In genomic region chr14:57234711-57235110, GRCm38 (mm10) we compare ENCODE assay signal across 29 mouse cellular contexts.
DNase-seq lines count a peak whose midpoint lies in the region; ATAC-seq lines count a peak whose summit lies in the region.
"Had no signal": no experiment of that assay in that cellular context is flagged by ENCODE, and none has a peak within 500 bp of the region (broad histone marks: within the 10 kb centered on the region; RNA-seq: fewer than 3 reads in every experiment).

No protein-coding gene starts in this region.

- H3K27me3 ChIP-seq in kidney, embryonic 14.5 days (ENCODE audit: control insufficient read depth, insufficient read depth, low read length) = no peaks in the 10 kb centered on the region
- no peaks in the 10 kb centered on the region for H3K27me3 ChIP-seq in embryonic facial prominence, embryonic 13.5 days
- no peaks in the 10 kb centered on the region for H3K27me3 ChIP-seq in limb, embryonic 15.5 days
- H3K27me3 ChIP-seq: forebrain, embryonic 12.5 days; hindbrain, embryonic 15.5 days; limb, embryonic 12.5 days; lung, embryonic 15.5 days had no signal

- H3K9ac ChIP-seq in kidney, embryonic 14.5 days (ENCODE audit: low read depth, low read length) = no peak overlapping the region
- H3K9ac ChIP-seq in embryonic facial prominence, embryonic 13.5 days = no peak overlapping the region
- H3K9ac ChIP-seq in limb, embryonic 15.5 days = no peak overlapping the region
- H3K9ac ChIP-seq: forebrain, embryonic 12.5 days; heart, embryonic 13.5 days; hindbrain, embryonic 15.5 days; limb, embryonic 12.5 days; lung, embryonic 15.5 days had no signal

- no peaks in the 10 kb centered on the region for H3K36me3 ChIP-seq in kidney, embryonic 14.5 days (ENCODE audit: control insufficient read depth, insufficient read depth, low read length)
- no peaks in the 10 kb centered on the region for H3K36me3 ChIP-seq in embryonic facial prominence, embryonic 13.5 days
- no peaks in the 10 kb centered on the region for H3K36me3 ChIP-seq in limb, embryonic 15.5 days
- H3K36me3 ChIP-seq: forebrain, embryonic 12.5 days; heart, embryonic 13.5 days; hindbrain, embryonic 15.5 days; limb, embryonic 12.5 days; lung, embryonic 15.5 days had no signal

- no peak overlapping the region for H3K4me2 ChIP-seq in kidney, embryonic 14.5 days (replicated peaks; ENCODE audit: low read depth, low read length)
- H3K4me2 ChIP-seq in embryonic facial prominence, embryonic 13.5 days = no peak overlapping the region
- no peak overlapping the region for H3K4me2 ChIP-seq in limb, embryonic 15.5 days
- H3K4me2 ChIP-seq: forebrain, embryonic 12.5 days; heart, embryonic 13.5 days; hindbrain, embryonic 15.5 days; limb, embryonic 12.5 days; liver, embryonic 11.5 days; lung, embryonic 15.5 days had no signal

- no peak for DNase-seq in kidney, postnatal 10 days
- peak; percentile 19 for DNase-seq in testis, postnatal 10 days (ENCODE audit: low spot score)
- no peak for DNase-seq in testis, postnatal 14 days (ENCODE audit: low spot score)
- no peak for DNase-seq in urinary bladder, postnatal 25 days (ENCODE audit: low spot score)
- no peak for DNase-seq in ovary, postnatal 10 days (ENCODE audit: low spot score)
- DNase-seq: adrenal gland, postnatal 25 days; B cell, adult 2 months; cerebellum, adult 18-20 months; cerebellum, postnatal 14 days; gastrocnemius, postnatal 10 days; heart, postnatal 10 days; kidney, adult 18-20 months; kidney, postnatal 4 days; layer of hippocampus, postnatal 36 days; lung, postnatal 4 days; right cerebral cortex, adult 18-20 months; spleen, adult 18-20 months; thymus, adult 2 months had no signal

- H3K9me3 ChIP-seq in kidney, embryonic 14.5 days (ENCODE audit: control insufficient read depth, low read length) = no peaks in the 10 kb centered on the region
- H3K9me3 ChIP-seq in embryonic facial prominence, embryonic 13.5 days = no peaks in the 10 kb centered on the region
- H3K9me3 ChIP-seq in limb, embryonic 15.5 days = no peaks in the 10 kb centered on the region
- H3K9me3 ChIP-seq: forebrain, embryonic 12.5 days; heart, embryonic 13.5 days; hindbrain, embryonic 15.5 days; limb, embryonic 12.5 days; lung, embryonic 15.5 days; megakaryocyte, embryonic 14.5 days had no signal

- H3K4me1 ChIP-seq in kidney, embryonic 14.5 days (ENCODE audit: control insufficient read depth, insufficient read depth, low read length) = 0 out of 2 replicates have a peak, but pooled peaks cover 3% of the 10 kb centered on the region
- peaks cover 3% of the 10 kb centered on the region; the same call in 1 of the 2 replicates for H3K4me1 ChIP-seq in embryonic facial prominence, embryonic 13.5 days
- 0 out of 2 replicates have a peak, but pooled peaks cover 6% of the 10 kb centered on the region for H3K4me1 ChIP-seq in limb, embryonic 15.5 days
- H3K4me1 ChIP-seq: hindbrain, embryonic 15.5 days; lung, embryonic 15.5 days; megakaryocyte, embryonic 14.5 days had no signal

- peak; percentile 16; the same call in 1 of the 2 replicates for ATAC-seq in kidney, embryonic 14.5 days (ENCODE audit: low FRiP score, low TSS enrichment)
- ATAC-seq in embryonic facial prominence, embryonic 13.5 days (ENCODE audit: insufficient number of reproducible peaks, insufficient read depth, low FRiP score, low TSS enrichment, low read depth) = no peak
- ATAC-seq in limb, embryonic 15.5 days (ENCODE audit: insufficient number of reproducible peaks, low FRiP score, low TSS enrichment, low read depth) = 0 out of 2 replicates have a peak, but pooled peaks have one; percentile 58

- WGBS in kidney, embryonic 14.5 days = 8% methylated on average over 4 of the region's 4 CpGs
- 12% methylated on average over 4 of the region's 4 CpGs for WGBS in embryonic facial prominence, embryonic 13.5 days
- WGBS in limb, embryonic 15.5 days = 21% methylated on average over 4 of the region's 4 CpGs

- no peak overlapping the region for H3K4me3 ChIP-seq in kidney, embryonic 14.5 days (ENCODE audit: low read length)
- no peak overlapping the region for H3K4me3 ChIP-seq in embryonic facial prominence, embryonic 13.5 days
- no peak overlapping the region for H3K4me3 ChIP-seq in limb, embryonic 15.5 days
- H3K4me3 ChIP-seq: erythroblast, embryonic 14.5 days; forebrain, embryonic 12.5 days; heart, embryonic 13.5 days; hindbrain, embryonic 15.5 days; limb, embryonic 12.5 days; lung, embryonic 15.5 days; megakaryocyte, embryonic 14.5 days had no signal

- no peak overlapping the region for H3K27ac ChIP-seq in kidney, embryonic 14.5 days (ENCODE audit: low read depth, low read length)
- 0 out of 2 replicates have a peak overlapping the region, but pooled peaks have one; percentile 9 for H3K27ac ChIP-seq in embryonic facial prominence, embryonic 13.5 days
- H3K27ac ChIP-seq in limb, embryonic 15.5 days = no peak overlapping the region
- H3K27ac ChIP-seq: forebrain, embryonic 12.5 days; heart, embryonic 13.5 days; hindbrain, embryonic 15.5 days; limb, embryonic 12.5 days; lung, embryonic 15.5 days had no signal
